Mouse (Mus musculus): ENCODE results near the gene Rnasel. TPM values are rescaled to one million over a fixed set of nuclear protein-coding genes. Genes with fewer than 3 reads are reported as not detected.

Gene Rnasel
- polyA plus RNA-seq, 1 experiment from 2014 or later = 16.2 TPM

DNA sequence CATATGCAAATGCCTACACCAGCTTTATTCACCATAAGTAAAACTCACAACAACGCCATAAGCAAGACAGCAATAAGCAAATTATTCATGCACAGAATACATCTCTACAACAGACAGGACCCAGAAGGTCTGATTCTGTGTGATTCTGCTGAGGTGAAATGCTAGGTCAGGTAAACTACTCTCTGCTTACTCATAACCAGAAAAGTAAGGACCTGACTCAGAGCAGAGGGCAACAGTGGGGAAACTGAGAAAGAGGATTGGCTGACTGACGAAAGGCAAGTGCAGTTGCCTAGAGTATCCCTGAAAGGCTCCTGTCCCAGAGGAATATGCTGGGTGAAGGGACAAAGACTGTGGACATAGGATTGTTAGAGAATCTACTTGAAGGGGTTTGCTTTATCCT, 36.6 kb upstream of the Rnasel start:
- no peaks in the 10 kb centered on the region for H3K36me3 ChIP-seq
- peaks cover 7% of the 10 kb centered on the region; the same call in 1 of the 2 replicates for H3K4me1 ChIP-seq
- no peaks in the 10 kb centered on the region for H3K27me3 ChIP-seq
- ATAC-seq (ENCODE audit: insufficient number of reproducible peaks, insufficient read depth, low FRiP score, low TSS enrichment, low read depth) = no peak
- no peak overlapping the region for H3K4me2 ChIP-seq
- 90% methylated on average over 2 of the region's 2 CpGs for WGBS
- H3K4me3 ChIP-seq = no peak overlapping the region
- no peaks in the 10 kb centered on the region for H3K9me3 ChIP-seq
- H3K27ac ChIP-seq = no peak overlapping the region
- no peak overlapping the region for H3K9ac ChIP-seq

DNA sequence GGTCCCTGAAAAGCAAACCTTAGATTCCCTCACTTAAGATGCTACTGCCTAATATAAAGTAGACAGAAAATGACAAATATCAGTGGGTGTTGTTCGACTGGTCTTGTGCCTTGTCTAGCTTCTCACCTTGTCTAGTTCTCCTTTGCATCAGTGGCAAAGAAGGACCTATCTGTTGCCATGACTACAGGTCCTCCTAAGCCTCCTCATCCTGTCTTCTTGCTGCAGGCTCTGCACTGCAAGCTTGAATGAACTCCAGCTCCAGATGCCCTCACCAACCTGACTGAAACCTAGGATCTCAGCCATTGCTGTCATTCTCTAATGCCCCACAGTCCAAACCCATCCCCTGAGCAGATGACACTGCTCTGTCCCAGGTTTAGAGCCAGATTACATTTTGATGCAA, 31.2 kb upstream of the Rnasel start:
- Histone ChIP-seq H3K27ac (no peak overlapping the region), H3K36me3 (no peaks in the 10 kb centered on the region), H3K4me1 (no peaks in the 10 kb centered on the region), H3K27me3 (no peaks in the 10 kb centered on the region), H3K4me3 (no peak overlapping the region), H3K4me2 (no peak overlapping the region), H3K9ac (no peak overlapping the region), H3K9me3 (no peaks in the 10 kb centered on the region)
- 85% methylated on average over 1 of the region's 1 CpGs for WGBS
- ATAC-seq (ENCODE audit: insufficient number of reproducible peaks, insufficient read depth, low FRiP score, low TSS enrichment, low read depth) = no peak

DNA sequence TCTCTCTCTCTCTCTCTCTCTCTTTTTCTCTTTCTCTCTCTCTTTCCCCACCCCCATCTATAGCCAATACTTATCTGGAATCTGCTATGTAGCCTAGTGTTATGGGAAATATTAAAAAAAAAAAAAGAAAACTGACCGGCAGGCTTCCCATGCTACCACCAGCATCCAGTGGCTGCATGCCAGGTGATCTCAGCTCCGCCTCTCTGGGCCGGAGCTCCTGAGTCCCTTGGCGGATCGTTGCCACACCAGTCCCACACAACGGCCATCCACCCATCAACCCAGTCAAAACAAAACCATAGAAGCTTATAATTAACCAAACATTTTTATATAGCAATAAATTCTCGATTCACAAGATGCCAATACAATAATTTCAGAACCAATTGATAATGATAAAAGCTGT, 28.3 kb upstream of the Rnasel start:
- Histone ChIP-seq H3K27ac (no peak overlapping the region), H3K27me3 (no peaks in the 10 kb centered on the region), H3K36me3 (no peaks in the 10 kb centered on the region), H3K4me1 (no peaks in the 10 kb centered on the region), H3K4me2 (no peak overlapping the region), H3K4me3 (no peak overlapping the region), H3K9me3 (no peaks in the 10 kb centered on the region), H3K9ac (no peak overlapping the region)
- WGBS = 82% methylated on average over 7 of the region's 7 CpGs
- no peak for ATAC-seq (ENCODE audit: insufficient number of reproducible peaks, insufficient read depth, low FRiP score, low TSS enrichment, low read depth)

DNA sequence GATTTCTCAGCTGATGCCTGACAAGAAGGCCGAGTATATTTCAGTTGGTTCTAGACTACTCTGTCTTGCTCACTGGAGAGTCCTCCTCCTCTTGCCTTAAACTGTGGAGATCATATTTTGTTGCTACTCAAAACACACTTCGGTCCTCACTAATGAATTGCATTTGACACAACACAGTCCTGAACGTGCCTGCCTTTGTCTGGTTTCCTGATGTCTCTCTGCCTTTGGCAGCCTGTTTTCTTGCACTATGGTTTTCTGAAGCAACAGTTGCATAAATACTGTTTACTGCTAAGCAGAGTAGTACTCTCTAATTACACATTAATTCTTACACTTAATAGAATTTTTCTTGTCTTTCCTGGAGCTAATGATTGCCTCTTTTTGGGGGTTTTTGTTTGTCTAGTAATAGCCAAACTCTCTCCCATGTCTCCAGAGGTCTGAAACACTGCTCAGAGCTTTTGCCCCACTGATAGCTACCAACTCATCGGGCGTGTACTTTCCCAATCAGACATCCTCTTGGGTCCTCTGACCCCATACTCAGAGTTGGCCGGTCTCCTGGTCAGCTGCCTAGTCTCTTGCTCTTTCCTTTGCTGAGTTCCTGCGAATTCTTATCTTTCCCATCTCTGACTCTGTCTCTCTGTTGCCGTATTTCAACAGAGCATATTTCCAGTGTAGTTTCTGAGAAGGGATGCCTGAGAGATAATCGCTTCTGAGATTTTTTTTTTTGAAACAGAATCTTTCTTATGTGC, 27.5 kb upstream of the Rnasel start:
- no peak overlapping the region for H3K27ac ChIP-seq
- WGBS = 76% methylated on average over 9 of the region's 9 CpGs
- H3K9ac ChIP-seq = no peak overlapping the region
- no peaks in the 10 kb centered on the region for H3K4me1 ChIP-seq
- no peak overlapping the region for H3K4me2 ChIP-seq
- H3K4me3 ChIP-seq = no peak overlapping the region
- H3K36me3 ChIP-seq = no peaks in the 10 kb centered on the region
- no peaks in the 10 kb centered on the region for H3K9me3 ChIP-seq
- no peak for ATAC-seq (ENCODE audit: insufficient number of reproducible peaks, insufficient read depth, low FRiP score, low TSS enrichment, low read depth)
- H3K27me3 ChIP-seq = no peaks in the 10 kb centered on the region

DNA sequence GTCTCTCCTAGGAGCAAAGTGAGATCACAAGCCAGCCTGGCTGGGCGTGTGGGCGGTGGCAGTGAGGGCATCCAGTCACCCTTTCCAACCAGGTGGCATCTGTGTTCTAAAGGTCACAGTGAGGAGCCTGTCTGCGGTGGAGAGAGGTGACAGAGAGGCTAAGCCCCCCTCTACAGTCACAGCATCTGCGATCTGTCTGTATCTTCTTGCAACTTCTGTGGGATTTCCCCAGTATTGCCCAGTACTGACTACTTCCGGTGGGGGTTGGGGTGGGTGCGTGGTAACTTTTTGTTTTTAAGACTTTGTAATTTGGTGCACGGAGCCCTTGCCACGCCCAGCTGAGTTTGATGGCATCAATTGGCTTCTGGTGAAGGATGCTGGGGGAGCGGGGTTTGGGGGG, 25.8 kb upstream of the Rnasel start:
- no peaks in the 10 kb centered on the region for H3K27me3 ChIP-seq
- no peaks in the 10 kb centered on the region for H3K4me1 ChIP-seq
- H3K36me3 ChIP-seq = no peaks in the 10 kb centered on the region
- no peak overlapping the region for H3K9ac ChIP-seq
- no peak overlapping the region for H3K27ac ChIP-seq
- ATAC-seq (ENCODE audit: insufficient number of reproducible peaks, insufficient read depth, low FRiP score, low TSS enrichment, low read depth) = no peak
- 71% methylated on average over 9 of the region's 9 CpGs for WGBS
- no peak overlapping the region for H3K4me3 ChIP-seq
- H3K4me2 ChIP-seq = no peak overlapping the region
- H3K9me3 ChIP-seq = no peaks in the 10 kb centered on the region

DNA sequence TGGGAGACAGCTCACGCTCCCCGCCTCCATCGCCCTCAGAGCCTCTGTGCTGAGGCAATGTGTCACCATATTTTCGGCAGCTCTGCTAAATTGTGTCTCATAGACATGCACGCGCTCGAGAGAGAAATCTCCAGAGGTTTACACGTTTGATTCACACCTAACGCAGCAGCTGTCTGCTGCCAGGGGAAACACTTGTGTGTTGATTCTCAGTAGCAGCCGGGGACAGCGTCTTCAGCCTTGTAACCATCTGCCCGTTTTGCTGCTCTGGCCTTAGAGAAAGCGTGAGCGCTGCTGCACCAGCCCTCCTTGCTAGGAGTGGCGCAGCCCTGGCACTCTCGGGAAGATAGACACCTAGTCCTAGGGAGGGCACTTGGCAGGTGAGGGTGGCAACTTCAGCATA, 22.6 kb upstream of the Rnasel start:
- Histone ChIP-seq H3K4me3 (no peak overlapping the region), H3K9ac (no peak overlapping the region), H3K4me2 (no peak overlapping the region), H3K27ac (no peak overlapping the region), H3K36me3 (no peaks in the 10 kb centered on the region), H3K9me3 (no peaks in the 10 kb centered on the region), H3K4me1 (0 out of 2 replicates have a peak, but pooled peaks cover 3% of the 10 kb centered on the region), H3K27me3 (no peaks in the 10 kb centered on the region)
- ATAC-seq (ENCODE audit: insufficient number of reproducible peaks, insufficient read depth, low FRiP score, low TSS enrichment, low read depth) = no peak
- WGBS = 87% methylated on average over 16 of the region's 16 CpGs

DNA sequence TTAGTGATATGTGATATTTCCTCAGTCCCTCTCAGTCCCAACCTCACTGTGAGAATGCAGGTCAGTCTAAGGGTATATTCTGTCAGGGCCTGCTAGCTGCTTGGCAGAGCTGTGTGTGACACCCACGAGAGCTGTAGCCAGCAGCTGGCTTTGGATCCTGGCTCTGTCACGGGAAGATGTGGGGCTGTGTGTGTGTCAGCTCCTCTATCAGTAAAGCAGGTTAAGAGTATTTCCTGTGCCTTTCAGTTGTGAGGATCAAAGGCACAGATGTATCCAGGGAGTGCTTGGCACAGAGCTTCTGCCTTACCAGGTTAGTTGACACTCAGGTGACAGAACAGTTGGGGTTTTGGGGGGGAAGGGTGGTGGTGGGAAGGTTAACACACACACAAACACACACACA, 19.4 kb upstream of the Rnasel start:
- no peak for ATAC-seq (ENCODE audit: insufficient number of reproducible peaks, insufficient read depth, low FRiP score, low TSS enrichment, low read depth)

DNA sequence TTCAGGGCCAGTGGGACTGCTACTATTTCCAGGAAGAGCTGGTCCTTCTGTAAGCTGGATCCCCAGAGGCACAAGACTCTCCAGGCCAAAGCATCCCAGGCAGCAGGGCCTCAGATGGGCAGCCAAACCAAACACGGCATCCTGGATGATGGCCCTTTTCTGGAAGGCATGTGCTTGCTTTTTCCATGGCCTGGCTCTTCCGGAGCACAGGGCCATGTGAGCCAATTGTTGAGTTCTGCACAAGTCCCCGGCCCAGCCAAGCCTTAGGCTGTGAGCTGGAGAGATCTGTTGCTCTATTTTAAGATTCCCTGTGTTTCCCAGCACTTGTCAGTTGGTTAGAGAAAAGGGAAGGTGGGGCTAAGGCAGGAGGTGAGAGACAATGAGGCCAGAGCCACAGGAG, 18.6 kb upstream of the Rnasel start:
- Histone ChIP-seq H3K9ac (no peak overlapping the region), H3K27me3 (peaks cover 4% of the 10 kb centered on the region; the same call in 1 of the 2 replicates), H3K27ac (no peak overlapping the region), H3K4me3 (no peak overlapping the region), H3K9me3 (no peaks in the 10 kb centered on the region), H3K4me2 (no peak overlapping the region), H3K4me1 (peaks cover 13% of the 10 kb centered on the region), H3K36me3 (no peaks in the 10 kb centered on the region)
- ATAC-seq (ENCODE audit: insufficient number of reproducible peaks, insufficient read depth, low FRiP score, low TSS enrichment, low read depth) = no peak
- 62% methylated on average over 3 of the region's 3 CpGs for WGBS

More for the DNA sequence above, 19.4 kb upstream of the Rnasel start:
- no peaks in the 10 kb centered on the region for H3K36me3 ChIP-seq
- peaks cover 13% of the 10 kb centered on the region for H3K4me1 ChIP-seq
- H3K27ac ChIP-seq = no peak overlapping the region
- H3K9ac ChIP-seq = no peak overlapping the region
- H3K27me3 ChIP-seq = no peaks in the 10 kb centered on the region; the same call in 1 of the 2 replicates
- H3K4me3 ChIP-seq = no peak overlapping the region
- H3K4me2 ChIP-seq = no peak overlapping the region
- H3K9me3 ChIP-seq = no peaks in the 10 kb centered on the region
- WGBS = 48% methylated on average over 2 of the region's 2 CpGs

DNA sequence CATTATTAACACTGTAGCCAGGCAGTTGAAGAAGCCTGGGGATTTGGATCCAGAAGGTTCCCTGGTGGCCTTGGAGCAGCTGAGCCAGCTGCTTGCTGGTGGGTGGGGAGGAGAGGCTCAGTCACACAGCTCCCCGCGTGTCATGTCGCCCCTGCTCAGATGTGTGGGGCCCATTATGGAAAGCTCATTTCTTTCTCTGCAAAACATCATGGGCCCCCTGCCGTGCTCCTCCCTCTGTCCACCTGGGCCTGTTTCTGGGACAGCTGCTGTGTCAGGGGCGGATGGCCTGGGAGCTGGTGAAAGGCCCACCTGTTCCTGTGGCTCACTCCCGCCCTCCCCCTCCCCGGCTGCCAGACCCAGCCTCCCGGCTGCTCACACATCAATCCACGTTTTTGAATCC, 16.0 kb upstream of the Rnasel start:
- H3K4me1 ChIP-seq = peaks cover 32% of the 10 kb centered on the region
- peaks cover 9% of the 10 kb centered on the region for H3K27me3 ChIP-seq
- H3K4me2 ChIP-seq = no peak overlapping the region
- H3K36me3 ChIP-seq = no peaks in the 10 kb centered on the region
- ATAC-seq (ENCODE audit: insufficient number of reproducible peaks, insufficient read depth, low FRiP score, low TSS enrichment, low read depth) = no peak
- H3K9me3 ChIP-seq = no peaks in the 10 kb centered on the region
- WGBS = 45% methylated on average over 9 of the region's 9 CpGs
- H3K4me3 ChIP-seq = no peak overlapping the region
- H3K9ac ChIP-seq = no peak overlapping the region
- no peak overlapping the region for H3K27ac ChIP-seq

DNA sequence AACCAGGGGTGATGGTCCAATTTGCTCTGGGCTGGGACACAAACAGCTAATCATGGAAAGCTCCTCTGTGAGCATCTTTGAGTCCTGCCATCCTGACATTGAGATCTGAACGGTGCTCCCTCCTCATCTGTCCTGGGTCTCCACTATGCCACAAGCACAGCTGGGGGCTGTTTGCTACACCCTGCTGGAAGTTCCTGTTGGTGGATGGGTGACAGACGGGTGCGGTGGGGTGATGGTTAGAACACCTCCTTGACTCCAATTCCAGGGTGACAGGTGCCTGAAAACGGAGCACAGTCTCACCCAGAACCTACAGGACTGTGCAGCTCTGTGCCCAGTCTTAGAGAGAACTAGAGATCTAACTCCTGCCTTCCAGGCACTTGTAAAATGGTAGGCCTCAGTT, 14.4 kb upstream of the Rnasel start:
- Histone ChIP-seq H3K4me1 (peaks cover 41% of the 10 kb centered on the region), H3K27me3 (peaks cover 26% of the 10 kb centered on the region), H3K27ac (no peak overlapping the region), H3K9me3 (no peaks in the 10 kb centered on the region), H3K4me3 (no peak overlapping the region), H3K4me2 (no peak overlapping the region), H3K9ac (no peak overlapping the region), H3K36me3 (no peaks in the 10 kb centered on the region)
- 81% methylated on average over 4 of the region's 4 CpGs for WGBS
- ATAC-seq (ENCODE audit: insufficient number of reproducible peaks, insufficient read depth, low FRiP score, low TSS enrichment, low read depth) = no peak

DNA sequence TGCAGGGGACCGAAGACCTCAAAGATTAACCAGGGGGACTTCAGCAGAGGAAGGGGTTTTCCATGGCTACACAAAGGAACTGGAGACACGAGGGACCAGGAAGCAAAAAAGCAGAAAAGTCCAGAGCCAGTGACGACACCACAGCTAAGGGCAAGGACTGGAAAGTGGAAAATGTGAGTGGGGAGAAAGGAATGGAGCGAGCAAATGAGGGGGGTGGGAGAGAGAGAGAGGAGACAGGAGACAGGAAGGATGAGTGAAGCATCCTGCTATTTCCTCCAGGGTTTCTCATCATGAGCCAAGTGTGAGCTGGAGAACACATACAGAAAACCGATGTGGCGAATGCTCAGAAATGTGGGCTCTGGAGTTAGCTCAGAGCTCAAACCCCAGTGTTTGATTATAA, 13.1 kb upstream of the Rnasel start:
- 63% methylated on average over 6 of the region's 6 CpGs for WGBS
- H3K4me2 ChIP-seq = no peak overlapping the region
- H3K27ac ChIP-seq = no peak overlapping the region
- no peaks in the 10 kb centered on the region for H3K9me3 ChIP-seq
- H3K4me1 ChIP-seq = peaks cover 38% of the 10 kb centered on the region
- no peak overlapping the region for H3K9ac ChIP-seq
- no peak for ATAC-seq (ENCODE audit: insufficient number of reproducible peaks, insufficient read depth, low FRiP score, low TSS enrichment, low read depth)
- peaks cover 38% of the 10 kb centered on the region for H3K27me3 ChIP-seq
- H3K4me3 ChIP-seq = no peak overlapping the region
- H3K36me3 ChIP-seq = no peaks in the 10 kb centered on the region

All from embryonic facial prominence, embryonic 13.5 days (tissue).